Mouse (Mus musculus) cerebellum, adult 11-12 months (tissue): ENCODE measurements around the gene Rd3l.
A peak's percentile ranks its signal among the peaks of the same experiment; 100 is the strongest.
"Not testable (repeated sequence)": the region's sequence is repeated elsewhere in the genome, so short reads cannot be mapped to it uniquely, and the experiment has no call there.

Source experiments
- DNase-seq: peaks from one replicate; pipeline ENCODE4 v3.0.0; 2022

Rd3l gene

GRCm38 (mm10) chr12:111963339-111963738 is 17.8 kb downstream of the Rd3l start:
- DNase-seq = no peak

- DNase-seq = peak; percentile 56
These were observed 22.8 kb downstream of the Rd3l start for GRCm38 (mm10) chr12:111958101-111958865.

- DNase-seq = no peak
These were observed 24.9 kb downstream of the Rd3l start for GRCm38 (mm10) chr12:111956173-111956572.

DNA sequence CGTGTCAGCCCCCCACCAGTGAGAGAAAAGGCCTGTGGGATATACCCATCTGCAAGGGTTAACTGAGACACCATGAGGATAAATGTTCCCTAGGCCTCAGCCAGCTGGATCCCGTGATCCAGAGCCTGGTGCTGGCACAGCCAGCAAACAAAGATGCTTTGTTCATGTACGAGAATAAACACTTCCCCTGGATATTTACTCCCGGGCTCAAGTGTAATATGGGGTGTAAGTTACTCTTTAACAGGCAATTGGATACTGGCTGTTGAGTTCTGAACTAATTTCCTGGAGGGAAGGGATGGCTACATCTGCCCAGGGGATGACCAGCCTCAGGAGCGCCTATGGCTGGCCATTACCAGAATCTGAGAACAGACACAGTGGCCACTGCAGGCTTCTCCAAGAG is 29.4 kb downstream of the Rd3l start:
- DNase-seq = no peak

- no peak for DNase-seq
These were observed 30.6 kb downstream of the Rd3l start for GRCm38 (mm10) chr12:111950486-111950885.

DNA sequence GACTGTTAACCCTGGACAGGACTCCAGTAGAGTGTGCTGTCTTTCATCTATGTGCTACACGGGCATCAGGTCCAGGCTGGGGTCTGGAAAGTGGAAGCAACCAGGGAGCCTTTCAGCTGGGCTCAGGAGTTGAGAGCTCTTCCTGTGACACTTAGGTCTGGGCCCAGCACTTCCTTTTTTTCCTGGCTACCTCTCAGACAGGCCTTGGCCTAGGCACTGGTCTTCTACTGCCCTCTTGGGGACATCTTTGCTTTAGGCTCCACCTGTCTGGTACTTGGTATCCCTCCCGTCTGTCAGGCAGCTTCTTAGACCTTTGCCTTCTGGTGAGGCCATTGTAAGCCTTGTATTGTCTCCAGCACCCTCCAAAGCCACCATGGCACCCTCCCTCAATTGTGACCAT is 34.4 kb downstream of the Rd3l start:
- peak; percentile 74 for DNase-seq

DNA sequence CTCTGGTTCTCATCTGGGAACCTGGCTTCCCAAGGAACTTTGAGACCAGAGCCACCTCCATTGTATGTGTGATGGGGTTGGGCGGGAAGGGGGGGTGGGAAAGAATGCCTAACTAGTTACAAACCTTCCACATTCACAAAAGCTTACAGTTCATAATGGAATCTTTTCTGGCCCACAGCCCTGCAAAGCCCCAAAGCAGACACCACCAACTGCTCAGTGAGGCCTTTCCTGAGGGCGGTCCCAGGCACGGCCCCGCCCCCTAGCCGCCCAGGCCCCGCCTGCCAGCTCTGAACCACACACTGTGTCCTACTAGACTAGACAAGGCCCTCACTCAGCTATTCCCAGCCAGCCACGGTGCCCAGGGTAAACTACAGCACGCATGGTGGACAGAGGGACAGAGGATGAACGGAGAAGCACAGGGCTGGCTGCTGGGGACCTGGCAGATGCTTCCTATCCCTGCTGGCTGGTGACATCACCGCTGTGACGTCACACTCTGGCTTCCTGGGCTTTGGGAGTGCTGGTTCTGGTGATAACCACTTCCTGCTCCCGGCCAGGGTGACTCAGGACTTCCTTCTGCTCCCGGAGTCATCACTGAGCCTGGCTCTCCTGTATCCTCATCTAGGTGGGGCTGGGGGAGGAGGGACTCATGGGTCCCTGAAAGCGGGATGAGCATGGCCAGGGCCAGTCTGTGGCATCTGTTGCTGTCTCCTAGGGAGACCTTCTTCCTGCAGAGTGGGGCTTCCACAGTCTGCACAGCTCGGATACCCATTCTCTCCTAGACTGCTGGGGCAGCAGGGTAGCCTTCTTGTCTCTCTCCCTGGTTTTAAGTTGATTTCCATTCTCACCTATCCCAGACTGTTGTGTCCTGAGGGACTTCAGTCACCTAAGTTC is 35.1 kb downstream of the Rd3l start:
- not testable (repeated sequence) for DNase-seq

GRCm38 (mm10) chr12:111945115-111945514 is 36.0 kb downstream of the Rd3l start:
- DNase-seq = no peak

GRCm38 (mm10) chr12:111944065-111944987 is 36.8 kb downstream of the Rd3l start:
- not testable (repeated sequence) for DNase-seq

DNA sequence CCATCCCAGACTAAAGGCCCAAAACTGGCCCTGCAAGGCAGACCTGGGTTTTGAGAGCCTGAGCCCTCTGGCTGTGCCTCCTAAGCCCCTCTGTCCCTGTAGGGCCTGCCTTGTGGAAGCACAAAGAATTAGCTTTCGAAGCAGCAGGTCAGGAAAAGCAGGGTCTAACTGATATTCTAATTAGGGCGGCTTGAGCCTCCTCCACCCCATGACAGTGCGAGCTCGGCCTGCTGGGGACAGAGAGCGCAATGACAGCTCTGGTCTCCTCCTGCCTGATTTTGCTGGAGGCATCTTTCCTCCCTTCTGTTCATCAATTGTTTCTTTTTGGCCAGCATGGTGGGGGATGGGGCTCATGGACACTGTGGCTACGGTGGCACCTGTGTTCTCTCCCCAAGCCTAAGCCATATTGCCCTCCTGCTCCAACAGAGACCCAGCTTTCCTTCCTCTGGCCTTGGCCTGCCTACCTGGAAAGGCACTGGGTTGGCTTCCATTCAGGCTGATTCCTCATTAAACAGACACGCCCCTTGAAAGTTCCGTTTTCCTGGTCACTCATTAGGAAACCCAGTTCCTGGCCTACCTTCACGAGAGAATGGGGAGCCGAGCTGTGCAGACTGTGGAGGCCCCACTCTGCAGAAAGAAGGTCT is 37.6 kb downstream of the Rd3l start:
- peak; percentile 18 for DNase-seq

DNA sequence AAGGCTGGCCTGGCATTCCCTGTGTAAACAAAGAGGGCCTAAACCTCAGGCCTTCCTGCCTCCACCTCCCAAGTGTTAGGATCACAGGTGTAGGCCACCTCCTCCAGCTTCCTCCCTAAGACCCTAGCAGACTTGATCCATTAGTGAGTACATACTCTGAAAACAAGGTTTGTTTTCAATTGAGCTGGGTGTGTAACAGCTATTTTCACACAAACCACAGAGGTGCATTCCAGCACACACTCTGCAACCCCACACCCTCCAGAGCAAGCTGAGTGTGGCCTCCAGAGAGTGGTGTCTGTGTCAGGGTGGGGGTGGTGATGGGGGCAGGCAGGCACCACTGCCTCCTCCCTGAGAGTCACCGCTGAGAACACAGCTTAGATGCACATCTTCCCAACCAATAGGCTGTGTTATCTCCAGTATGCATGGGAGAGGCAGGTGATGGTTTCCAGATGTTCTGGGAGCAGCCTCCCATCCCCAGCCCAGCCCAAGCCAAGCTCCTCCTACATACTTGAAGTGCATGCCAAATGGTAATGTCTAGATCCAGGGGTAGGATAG is 42.4 kb downstream of the Rd3l start:
- no peak for DNase-seq

- no peak for DNase-seq
These were observed 44.2 kb downstream of the Rd3l start for GRCm38 (mm10) chr12:111936706-111937550.

DNA sequence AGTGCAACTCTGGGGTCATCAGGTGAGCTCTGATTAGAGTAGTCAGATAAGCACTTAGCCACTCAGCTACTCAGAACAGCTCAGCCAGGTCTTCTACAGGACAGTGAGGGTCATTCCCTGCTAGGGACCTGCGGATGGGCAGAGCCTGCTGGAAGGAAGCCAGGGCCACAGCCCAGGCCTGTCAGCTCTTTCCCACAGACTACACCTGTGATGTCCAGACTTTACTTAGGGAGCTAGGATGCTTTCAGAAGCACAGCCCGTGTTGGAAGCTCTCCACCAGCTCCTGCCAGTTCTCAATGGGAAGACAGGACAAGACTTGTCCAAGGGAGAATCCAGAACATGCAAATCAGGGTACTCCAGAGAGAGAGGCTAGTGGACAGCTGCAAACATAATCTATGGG is 47.1 kb downstream of the Rd3l start:
- no peak for DNase-seq

DNA sequence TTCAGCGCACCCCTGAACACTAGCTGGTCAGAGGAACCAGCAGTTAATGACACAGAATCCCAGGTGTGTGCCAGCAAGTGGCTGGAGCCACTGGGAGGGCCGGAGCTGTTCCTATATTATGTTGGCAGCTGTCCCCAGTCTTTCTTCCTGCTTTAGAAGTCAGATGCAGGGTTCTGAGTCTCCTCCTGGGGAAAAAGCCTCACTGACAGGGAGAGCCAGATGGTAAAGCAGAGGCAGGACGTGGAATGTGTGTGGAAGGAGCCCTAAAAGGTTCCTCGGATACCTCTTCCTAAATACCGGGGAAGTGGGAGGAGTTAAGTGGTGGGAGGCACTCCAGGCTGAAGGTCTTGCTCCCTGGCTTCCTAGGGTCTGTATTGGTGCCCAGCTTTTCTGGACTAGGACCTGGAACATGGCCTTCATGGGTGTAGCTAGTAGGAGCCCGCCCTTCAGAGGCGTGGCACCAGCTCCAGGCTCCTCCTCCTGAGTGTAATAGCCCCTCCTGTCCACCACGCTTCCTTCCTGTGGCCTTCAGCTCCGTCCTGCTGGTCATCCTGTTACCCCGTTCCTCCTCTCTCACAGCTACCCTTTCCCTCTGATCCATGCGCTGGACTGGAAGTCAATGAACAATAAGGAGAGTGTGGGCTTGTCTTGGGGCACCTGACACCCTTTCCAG is 47.9 kb downstream of the Rd3l start:
- no peak for DNase-seq

- DNase-seq = no peak
These were observed 48.6 kb downstream of the Rd3l start for GRCm38 (mm10) chr12:111932513-111932912.

GRCm38 (mm10) chr12:111931411-111932025 is 49.6 kb downstream of the Rd3l start:
- no peak for DNase-seq
